Mouse (Mus musculus): Measurements from ENCODE around the gene Mbtps1. TPM values are rescaled to one million over a fixed set of nuclear protein-coding genes. Genes with fewer than 3 reads are reported as not detected.

Mbtps1 gene
- 10 to 100 TPM; 75.6 to 83.8 (median 80.9) TPM for total RNA-seq (2022)

- DNase-seq (ENCODE audit: low spot score in 2 of 2), result peak; percentile 94 to 96
Measured at GRCm38 (mm10) chr8:119558603-119559401, at the start of gene Mbtps1. Gene Mbtps1, minus strand, starts transcription at chr8:119558735.

GRCm38 (mm10) chr8:119606224-119606623, 47.7 kb upstream of the Mbtps1 start:
- DNase-seq (ENCODE audit: low spot score in 2 of 2), result no peak

- peak; percentile 86 to 91 for DNase-seq (ENCODE audit: low spot score in 2 of 2)
Measured at GRCm38 (mm10) chr8:119604996-119605395, 46.5 kb upstream of the Mbtps1 start, which contains the start of gene Taf1c. Gene Taf1c, minus strand, starts transcription at chr8:119605222.

GRCm38 (mm10) chr8:119604398-119604803, 45.9 kb upstream of the Mbtps1 start:
- no peak for DNase-seq (ENCODE audit: low spot score in 2 of 2)

GRCm38 (mm10) chr8:119603771-119604170, 45.2 kb upstream of the Mbtps1 start:
- no peak for DNase-seq (ENCODE audit: low spot score in 2 of 2)

GRCm38 (mm10) chr8:119591456-119591855, 32.9 kb upstream of the Mbtps1 start:
- no peak for DNase-seq (ENCODE audit: low spot score in 2 of 2)

GRCm38 (mm10) chr8:119590348-119590747, 31.8 kb upstream of the Mbtps1 start:
- DNase-seq (ENCODE audit: low spot score in 2 of 2), result no peak

GRCm38 (mm10) chr8:119588844-119589243, 30.3 kb upstream of the Mbtps1 start:
- DNase-seq (ENCODE audit: low spot score in 2 of 2), result no peak

GRCm38 (mm10) chr8:119588321-119588720, 29.8 kb upstream of the Mbtps1 start:
- DNase-seq (ENCODE audit: low spot score in 2 of 2), result no peak

- DNase-seq (ENCODE audit: low spot score in 2 of 2), result no peak
Measured at GRCm38 (mm10) chr8:119585901-119586300, 27.4 kb upstream of the Mbtps1 start.

- no peak for DNase-seq (ENCODE audit: low spot score in 2 of 2)
Measured at GRCm38 (mm10) chr8:119580441-119581161, 22.1 kb upstream of the Mbtps1 start.

- DNase-seq (ENCODE audit: low spot score in 2 of 2), result no peak
Measured at GRCm38 (mm10) chr8:119579096-119579495, 20.6 kb upstream of the Mbtps1 start.

- DNase-seq (ENCODE audit: low spot score in 2 of 2), result no peak
Measured at GRCm38 (mm10) chr8:119575366-119575726, 16.8 kb upstream of the Mbtps1 start.

- peak; percentile 87 to 93 for DNase-seq (ENCODE audit: low spot score in 2 of 2)
Measured at GRCm38 (mm10) chr8:119574437-119575365, 16.2 kb upstream of the Mbtps1 start, which contains the start of the genes Hsdl1 and Dnaaf1. Gene Hsdl1, minus strand, starts transcription at chr8:119575183. Gene Dnaaf1, plus strand, starts transcription at chr8:119575235.

- no peak for DNase-seq (ENCODE audit: low spot score in 2 of 2)
Measured at GRCm38 (mm10) chr8:119572411-119572810, 13.9 kb upstream of the Mbtps1 start.

- DNase-seq (ENCODE audit: low spot score in 2 of 2), result no peak
Measured at GRCm38 (mm10) chr8:119571135-119571534, 12.6 kb upstream of the Mbtps1 start.

- DNase-seq (ENCODE audit: low spot score in 2 of 2), result no peak
Measured at GRCm38 (mm10) chr8:119569881-119570280, 11.3 kb upstream of the Mbtps1 start.

- no peak for DNase-seq (ENCODE audit: low spot score in 2 of 2)
Measured at GRCm38 (mm10) chr8:119568951-119569350, 10.4 kb upstream of the Mbtps1 start.

GRCm38 (mm10) chr8:119568251-119568650, 9.7 kb upstream of the Mbtps1 start:
- DNase-seq (ENCODE audit: low spot score in 2 of 2), result no peak

GRCm38 (mm10) chr8:119566367-119566766, 7.8 kb upstream of the Mbtps1 start:
- DNase-seq (ENCODE audit: low spot score in 2 of 2), result no peak

GRCm38 (mm10) chr8:119563849-119564251, 5.3 kb upstream of the Mbtps1 start:
- DNase-seq (ENCODE audit: low spot score in 2 of 2), result no peak

Measured in layer of hippocampus, adult 8-10 months (tissue).